Mouse (Mus musculus) MEL (cell line): Measurements from ENCODE around the gene Echdc3. TPM values are rescaled to one million over a fixed set of nuclear protein-coding genes. Genes with fewer than 3 reads are reported as not detected.

Experiments used
- DNase-seq: peaks from one replicate; pipeline ENCODE4 v3.0.0; 2011; ENCODE audit warnings: low read depth, low spot score
- H3K27ac ChIP-seq: 2 replicates; pipeline ENCODE4 v1.5.1; 2012; ENCODE audit warnings: low read depth, mild to moderate bottlenecking, control low read depth, low read length, moderate library complexity; ENCODE audit not compliant: control insufficient read depth
- H3K27me3 ChIP-seq, 2 experiments: fragments of 150-350 bp in 1 of 2; sonication (generic) in 1 of 2; 2 replicates each; pipeline ENCODE4 v1.6.1; 2012; ENCODE audit warnings: low read length in 2 of 2, mild to moderate bottlenecking in 2 of 2, improper control_type of control experiment in 1 of 2, moderate library complexity in 1 of 2; ENCODE audit not compliant: insufficient read depth in 2 of 2, control insufficient read depth in 1 of 2
- H3K36me3 ChIP-seq, 2 experiments: 2 replicates each; pipeline ENCODE4 v1.6.1; 2012 to 2014; ENCODE audit warnings: low read length in 2 of 2, improper control_type of control experiment in 1 of 2, inconsistent platforms in 1 of 2, mild to moderate bottlenecking in 1 of 2; ENCODE audit not compliant: insufficient read depth in 2 of 2, control insufficient read depth in 1 of 2
- H3K4me1 ChIP-seq, 2 experiments: fragments of 150-350 bp in 1 of 2; sonication (generic) in 1 of 2; 2 replicates each; pipeline ENCODE4 v1.6.1; 2012; ENCODE audit warnings: low read length in 2 of 2, improper control_type of control experiment in 1 of 2, mild to moderate bottlenecking in 1 of 2; ENCODE audit not compliant: insufficient read depth in 2 of 2, control insufficient read depth in 1 of 2
- H3K4me3 ChIP-seq, 2 experiments: fragments of 150-350 bp in 1 of 2; sonication (generic) in 1 of 2; 2 replicates each; pipeline ENCODE4 v1.5.1; 2012; ENCODE audit warnings: low read depth in 2 of 2, low read length in 2 of 2, mild to moderate bottlenecking in 2 of 2, moderate library complexity in 2 of 2, control low read depth in 1 of 2, improper control_type of control experiment in 1 of 2; ENCODE audit not compliant: control insufficient read depth in 1 of 2, insufficient read depth in 1 of 2
- H3K79me2 ChIP-seq: 2 replicates; pipeline ENCODE4 v1.6.1; 2012; ENCODE audit warnings: mild to moderate bottlenecking, low read length, moderate library complexity; ENCODE audit not compliant: control insufficient read depth, poor library complexity, insufficient read depth
- H3K9ac ChIP-seq: 2 replicates; pipeline ENCODE4 v1.6.1; 2012; ENCODE audit warnings: low read depth, mild to moderate bottlenecking, control low read depth, low read length, moderate library complexity; ENCODE audit not compliant: control insufficient read depth, poor library complexity, severe bottlenecking
- H3K9me3 ChIP-seq: fragments of 150-350 bp; sonication (generic); replicated peaks from 2 replicates; pipeline ENCODE4 v1.6.1; 2012; ENCODE audit warnings: mild to moderate bottlenecking, low read length, improper control_type of control experiment, moderate library complexity; ENCODE audit not compliant: insufficient read depth
- BHLHE40 ChIP-seq: IDR thresholded peaks from 2 replicates; pipeline ENCODE4 v1.6.1; 2012; ENCODE audit warnings: low read depth, mild to moderate bottlenecking, inconsistent platforms, low read length, improper control_type of control experiment, borderline replicate concordance
- CHD1 ChIP-seq: IDR thresholded peaks from 2 replicates; pipeline ENCODE4 v1.6.1; 2012; ENCODE audit warnings: low read depth, mild to moderate bottlenecking, inconsistent platforms, low read length, improper control_type of control experiment
- CTCF ChIP-seq, 3 experiments: IDR thresholded peaks in 2 of 3; conservative IDR thresholded peaks in 1 of 3; 2 replicates each; pipeline ENCODE4 v1.5.1; 2011 to 2012; ENCODE audit warnings: low read length in 3 of 3, low read depth in 2 of 3, mild to moderate bottlenecking in 2 of 3, improper control_type of control experiment in 1 of 3, inconsistent platforms in 1 of 3, mixed read lengths in 1 of 3, moderate library complexity in 1 of 3; ENCODE audit not compliant: control insufficient read depth in 1 of 3, insufficient read depth in 1 of 3, poor library complexity in 1 of 3, severe bottlenecking in 1 of 3
- E2F4 ChIP-seq: IDR thresholded peaks from 2 replicates; pipeline ENCODE4 v1.6.1; 2011; ENCODE audit warnings: low read depth, low read length, improper control_type of control experiment, borderline replicate concordance
- ELF1 ChIP-seq: IDR thresholded peaks from 2 replicates; pipeline ENCODE4 v1.6.1; 2014; ENCODE audit warnings: low read depth, mild to moderate bottlenecking, inconsistent platforms, low read length, improper control_type of control experiment, moderate library complexity
- GABPA ChIP-seq: IDR thresholded peaks from 2 replicates; pipeline ENCODE4 v1.6.1; 2012; ENCODE audit warnings: low read depth, mild to moderate bottlenecking, inconsistent platforms, low read length, improper control_type of control experiment, moderate library complexity
- GATA1 ChIP-seq: IDR thresholded peaks from 2 replicates; pipeline ENCODE4 v1.6.1; 2011; ENCODE audit warnings: low read depth, low read length, improper control_type of control experiment
- HCFC1 ChIP-seq: IDR thresholded peaks from 2 replicates; pipeline ENCODE4 v1.6.1; 2012; ENCODE audit warnings: low read depth, mild to moderate bottlenecking, inconsistent platforms, low read length, improper control_type of control experiment, moderate library complexity
- MXI1 ChIP-seq: IDR thresholded peaks from 2 replicates; pipeline ENCODE4 v1.6.1; 2011; ENCODE audit warnings: mild to moderate bottlenecking, low read depth, low read length, improper control_type of control experiment
- MYB ChIP-seq: IDR thresholded peaks from 2 replicates; pipeline ENCODE4 v1.6.1; 2011; ENCODE audit warnings: mild to moderate bottlenecking, low read depth, low read length, improper control_type of control experiment
- RCOR1 ChIP-seq: IDR thresholded peaks from 2 replicates; pipeline ENCODE4 v1.6.1; 2012; ENCODE audit warnings: low read depth, mild to moderate bottlenecking, inconsistent platforms, low read length, improper control_type of control experiment
- TCF12 ChIP-seq: IDR thresholded peaks from 2 replicates; pipeline ENCODE4 v1.6.1; 2014; ENCODE audit warnings: low read depth, mild to moderate bottlenecking, inconsistent platforms, low read length, improper control_type of control experiment, moderate library complexity
- UBTF ChIP-seq: IDR thresholded peaks from 2 replicates; pipeline ENCODE4 v1.6.1; 2012; ENCODE audit warnings: low read depth, mild to moderate bottlenecking, inconsistent platforms, low read length, improper control_type of control experiment, moderate library complexity, borderline replicate concordance; ENCODE audit not compliant: insufficient read depth
- USF2 ChIP-seq, 2 experiments: IDR thresholded peaks; 2 replicates each; pipeline ENCODE4 v1.6.1; 2011 to 2012; ENCODE audit warnings: improper control_type of control experiment in 2 of 2, low read length in 2 of 2, borderline replicate concordance in 1 of 2, inconsistent platforms in 1 of 2, low read depth in 1 of 2, mild to moderate bottlenecking in 1 of 2; ENCODE audit not compliant: insufficient read depth in 1 of 2
- ZC3H11A ChIP-seq: IDR thresholded peaks from 2 replicates; pipeline ENCODE4 v1.6.1; 2012; ENCODE audit warnings: low read depth, mild to moderate bottlenecking, inconsistent platforms, low read length, improper control_type of control experiment
- ZKSCAN1 ChIP-seq: IDR thresholded peaks from 2 replicates; pipeline ENCODE4 v1.6.1; 2012; ENCODE audit warnings: low read depth, mild to moderate bottlenecking, inconsistent platforms, low read length, improper control_type of control experiment, moderate library complexity
- ZMIZ1 ChIP-seq: IDR thresholded peaks from 2 replicates; pipeline ENCODE4 v1.6.1; 2012; ENCODE audit warnings: low read depth, mild to moderate bottlenecking, inconsistent platforms, low read length, improper control_type of control experiment, moderate library complexity
- ZNF384 ChIP-seq: IDR thresholded peaks from 2 replicates; pipeline ENCODE4 v1.6.1; 2012; ENCODE audit warnings: low read depth, mild to moderate bottlenecking, inconsistent platforms, low read length, improper control_type of control experiment
- polyA plus RNA-seq, 2 experiments: library from polyadenylated mRNA; stranded (reverse) in 1 of 2; unstranded in 1 of 2; fragments of >175 nt in 1 of 2; fragments of >200 nt in 1 of 2; gene quantifications; 2 replicates each; pipeline versions ENCODE4 v1.2.1 to v1.2.4; 2012; ENCODE audit warnings: low replicate concordance in 2 of 2, low read depth in 1 of 2; ENCODE audit not compliant: insufficient read length in 2 of 2, insufficient read depth in 1 of 2, missing spikeins in 1 of 2
- total RNA-seq: library from RNA; depleted of rRNA; stranded (reverse); fragments of 300-350 nt; gene quantifications from 2 replicates; pipeline ENCODE4 v1.2.3, GENCODE M21; 2012

The Echdc3 gene
- total and polyA plus RNA-seq, 3 experiments: not detected

- no peak for DNase-seq
- H3K36me3 ChIP-seq: no peaks in the 10 kb centered on the region
- H3K4me3 ChIP-seq: no peak overlapping the region
- H3K27ac ChIP-seq: no peak overlapping the region
- H3K79me2 ChIP-seq: no peaks in the 10 kb centered on the region
- H3K9me3 ChIP-seq: no peaks in the 10 kb centered on the region
- no peak overlapping the region for H3K9ac ChIP-seq
- H3K4me1 ChIP-seq: peaks cover 0 to 5% of the 10 kb centered on the region in 2 experiments; a peak in 1 of 4 replicates
- no peak for TF ChIP-seq E2F4
- TF ChIP-seq ZNF384: no peak
- no peak for TF ChIP-seq ELF1
- no peak for TF ChIP-seq GABPA
- TF ChIP-seq ZC3H11A: no peak
- no peaks in the 10 kb centered on the region for H3K27me3 ChIP-seq
Measured at GRCm38 (mm10) chr2:6238244-6238643, 25.4 kb upstream of the Echdc3 start.

DNA sequence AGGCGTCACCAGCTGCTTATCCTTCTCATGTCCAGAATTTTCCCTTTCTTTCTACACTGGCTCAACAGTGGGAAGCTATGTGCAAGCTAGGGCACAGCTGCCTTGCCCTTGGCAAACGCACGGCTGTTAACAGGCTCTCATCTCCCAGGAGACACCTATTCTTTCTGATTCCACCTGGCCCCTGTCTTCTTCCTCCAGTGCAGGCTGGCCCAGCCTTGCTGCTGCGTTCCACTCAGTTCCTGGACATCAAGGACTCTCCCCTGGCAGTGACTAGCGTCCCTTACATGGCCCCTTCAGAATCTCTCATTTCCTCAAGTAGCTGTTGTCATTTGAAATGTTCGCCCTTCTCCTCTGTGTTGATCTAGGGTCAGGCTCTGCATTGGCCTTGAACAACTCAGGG lies 20.5 kb upstream of the Echdc3 start:
- no peaks in the 10 kb centered on the region for H3K27me3 ChIP-seq
- H3K36me3 ChIP-seq: no peaks in the 10 kb centered on the region
- H3K27ac ChIP-seq: no peak overlapping the region
- no peak for DNase-seq
- TF ChIP-seq E2F4: no peak
- no peak for TF ChIP-seq RCOR1
- no peak for TF ChIP-seq TCF12
- no peak for TF ChIP-seq HCFC1
- TF ChIP-seq GABPA: no peak
- TF ChIP-seq CTCF (IDR thresholded peaks at IDR 0.05 in 2 of 3, conservative IDR thresholded peaks at IDR 0.05 in 1 of 3; ENCODE audit: control insufficient read depth in 1 of 3, insufficient read depth in 1 of 3, low read depth in 2 of 3, low read length in 3 of 3, poor library complexity in 1 of 3, severe bottlenecking in 1 of 3): no peak
- TF ChIP-seq UBTF: no peak
- no peak for TF ChIP-seq ZMIZ1
- TF ChIP-seq MYB: no peak
- TF ChIP-seq BHLHE40: no peak
- TF ChIP-seq CHD1: no peak
- TF ChIP-seq USF2 (IDR thresholded peaks at IDR 0.05; ENCODE audit: borderline replicate concordance in 1 of 2, insufficient read depth in 1 of 2, low read depth in 1 of 2, low read length in 2 of 2): no peak
- no peak for TF ChIP-seq MXI1
- no peak for TF ChIP-seq ZNF384
- no peak for TF ChIP-seq GATA1
- TF ChIP-seq ZKSCAN1: no peak
- no peak overlapping the region for H3K9ac ChIP-seq
- no peaks in the 10 kb centered on the region for H3K9me3 ChIP-seq
- no peaks in the 10 kb centered on the region for H3K79me2 ChIP-seq
- H3K4me3 ChIP-seq: no peak overlapping the region
- H3K4me1 ChIP-seq: peaks cover 0 to 11% of the 10 kb centered on the region in 2 experiments; a peak in 3 of 4 replicates
